Mouse (Mus musculus): ENCODE results near the gene Gm33543.

The Gm33543 gene

GRCm38 (mm10) chr10:95842789-95843637 is at the start of gene Gm33543:
Gene Gm33543 (minus strand): TSS chr10:95842930.
- ATAC-seq (ENCODE audit: insufficient number of reproducible peaks, low FRiP score, low TSS enrichment): no peak

- no peak for ATAC-seq (ENCODE audit: insufficient number of reproducible peaks, low FRiP score, low TSS enrichment)
These were observed 49.4 kb upstream of the Gm33543 start for GRCm38 (mm10) chr10:95892132-95892531.

GRCm38 (mm10) chr10:95891214-95891960 is 48.7 kb upstream of the Gm33543 start:
- ATAC-seq (ENCODE audit: insufficient number of reproducible peaks, low FRiP score, low TSS enrichment): no peak

GRCm38 (mm10) chr10:95883761-95884517 is 41.2 kb upstream of the Gm33543 start:
- ATAC-seq (ENCODE audit: insufficient number of reproducible peaks, low FRiP score, low TSS enrichment): no peak

- ATAC-seq (ENCODE audit: insufficient number of reproducible peaks, low FRiP score, low TSS enrichment): no peak
These were observed 39.3 kb upstream of the Gm33543 start for GRCm38 (mm10) chr10:95882036-95882435.

- ATAC-seq (ENCODE audit: insufficient number of reproducible peaks, low FRiP score, low TSS enrichment): no peak
These were observed 37.5 kb upstream of the Gm33543 start for GRCm38 (mm10) chr10:95879983-95880934.

- no peak for ATAC-seq (ENCODE audit: insufficient number of reproducible peaks, low FRiP score, low TSS enrichment)
These were observed 28.1 kb upstream of the Gm33543 start for GRCm38 (mm10) chr10:95870782-95871181.

GRCm38 (mm10) chr10:95868348-95868747 is 25.6 kb upstream of the Gm33543 start:
- ATAC-seq (ENCODE audit: insufficient number of reproducible peaks, low FRiP score, low TSS enrichment): no peak

GRCm38 (mm10) chr10:95867596-95867995 is 24.9 kb upstream of the Gm33543 start:
- no peak for ATAC-seq (ENCODE audit: insufficient number of reproducible peaks, low FRiP score, low TSS enrichment)

- ATAC-seq (ENCODE audit: insufficient number of reproducible peaks, low FRiP score, low TSS enrichment): no peak
These were observed 21.8 kb upstream of the Gm33543 start for GRCm38 (mm10) chr10:95864349-95865124.

- ATAC-seq (ENCODE audit: insufficient number of reproducible peaks, low FRiP score, low TSS enrichment): no peak
These were observed 19.9 kb upstream of the Gm33543 start for GRCm38 (mm10) chr10:95862664-95863063.

- ATAC-seq (ENCODE audit: insufficient number of reproducible peaks, low FRiP score, low TSS enrichment): no peak
These were observed 15.4 kb upstream of the Gm33543 start for GRCm38 (mm10) chr10:95858164-95858563.

GRCm38 (mm10) chr10:95855411-95855810 is 12.7 kb upstream of the Gm33543 start:
- no peak for ATAC-seq (ENCODE audit: insufficient number of reproducible peaks, low FRiP score, low TSS enrichment)

- ATAC-seq (ENCODE audit: insufficient number of reproducible peaks, low FRiP score, low TSS enrichment): no peak
These were observed 7.8 kb upstream of the Gm33543 start for GRCm38 (mm10) chr10:95850504-95850903.

- no peak for ATAC-seq (ENCODE audit: insufficient number of reproducible peaks, low FRiP score, low TSS enrichment)
These were observed 4.0 kb upstream of the Gm33543 start for GRCm38 (mm10) chr10:95846739-95847138.

GRCm38 (mm10) chr10:95846281-95846680 is 3.6 kb upstream of the Gm33543 start:
- ATAC-seq (ENCODE audit: insufficient number of reproducible peaks, low FRiP score, low TSS enrichment): no peak

GRCm38 (mm10) chr10:95843878-95844277 is 1.1 kb upstream of the Gm33543 start:
- no peak for ATAC-seq (ENCODE audit: insufficient number of reproducible peaks, low FRiP score, low TSS enrichment)

- no peak for ATAC-seq (ENCODE audit: insufficient number of reproducible peaks, low FRiP score, low TSS enrichment)
These were observed 1.5 kb downstream of the Gm33543 start for GRCm38 (mm10) chr10:95841241-95841640.

GRCm38 (mm10) chr10:95839803-95840202 is 2.9 kb downstream of the Gm33543 start:
- no peak for ATAC-seq (ENCODE audit: insufficient number of reproducible peaks, low FRiP score, low TSS enrichment)
